Mouse (Mus musculus): Measurements from ENCODE around the gene Syde2. TPM values are rescaled to one million over a fixed set of nuclear protein-coding genes. Genes with fewer than 3 reads are reported as not detected.

The Syde2 gene
- total and polyA plus RNA-seq, 2 experiments from 2014 or later: 10.5 to 42.0 TPM

GRCm38 (mm10) chr3:145950815-145951130, 36.9 kb upstream of the Syde2 start:
- Histone ChIP-seq H3K4me3 (ENCODE audit: low read depth, low read length) (no peak overlapping the region), H3K9me3 (replicated peaks; ENCODE audit: control insufficient read depth, low read length) (no peaks in the 10 kb centered on the region), H3K27ac (ENCODE audit: low read depth) (no peak overlapping the region), H3K4me1 (ENCODE audit: control insufficient read depth, insufficient read depth) (peaks cover 15% of the 10 kb centered on the region), H3K27me3 (ENCODE audit: control insufficient read depth, insufficient read depth, low read length) (no peaks in the 10 kb centered on the region), H3K4me2 (ENCODE audit: low read depth, low read length) (peak overlapping the region; percentile 49), H3K9ac (replicated peaks; ENCODE audit: low read depth, low read length) (no peak overlapping the region), H3K36me3 (replicated peaks; ENCODE audit: control insufficient read depth, insufficient read depth, low read length) (no peaks in the 10 kb centered on the region)
- no peak for DNase-seq (ENCODE audit: low spot score)
- no peak for ATAC-seq (ENCODE audit: insufficient read depth, low read depth)
- TF ChIP-seq CTCF (IDR thresholded peaks at IDR 0.05; ENCODE audit: low read depth) (no peak), EP300 (IDR thresholded peaks at IDR 0.05; ENCODE audit: low read depth) (no peak)
- 36% methylated on average over 5 of the region's 5 CpGs for WGBS

DNA sequence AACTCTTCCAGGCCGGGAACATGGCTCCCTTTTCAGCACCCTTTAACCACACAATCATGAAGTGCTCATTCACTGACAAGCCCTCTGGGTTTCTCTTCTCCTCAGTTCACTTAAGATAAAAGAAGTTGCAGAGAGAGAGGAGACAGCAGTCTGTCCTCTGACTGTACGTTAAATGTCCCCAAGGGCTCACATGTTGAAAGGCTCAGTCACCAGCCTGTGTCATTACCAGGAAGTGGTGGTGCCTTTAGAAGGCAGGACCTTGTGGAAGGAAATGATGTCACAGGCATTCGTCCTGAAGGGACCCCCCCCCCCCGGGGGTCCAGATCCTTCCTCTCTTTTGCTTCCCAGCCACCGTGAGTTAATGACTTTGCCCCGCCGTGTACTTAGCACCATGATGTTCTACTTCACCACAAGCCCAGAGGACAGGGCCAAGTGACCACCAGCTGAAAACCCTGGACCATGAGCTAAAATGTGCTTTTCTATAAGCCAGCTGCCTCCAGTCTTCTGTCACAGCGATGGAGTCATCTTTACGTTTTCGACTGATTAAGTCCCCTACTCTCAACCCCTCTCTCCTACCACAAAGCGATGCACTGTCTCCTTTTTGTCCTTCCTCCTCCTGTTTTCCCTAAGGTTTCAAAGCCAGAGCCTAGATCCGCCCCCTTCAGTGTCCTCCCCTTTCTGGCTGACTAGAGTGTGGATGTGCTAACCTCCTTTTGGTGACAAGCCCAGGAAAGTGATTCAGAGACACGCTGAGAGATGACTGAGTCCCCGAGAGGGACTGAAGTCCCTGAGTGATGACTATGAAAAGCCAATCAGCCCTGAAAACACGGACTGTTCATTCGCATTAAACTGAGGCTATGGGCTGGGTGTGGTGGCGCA, 36.1 kb upstream of the Syde2 start:
- H3K9ac ChIP-seq (replicated peaks; ENCODE audit: low read depth, low read length): no peak overlapping the region
- TF ChIP-seq CTCF (IDR thresholded peaks at IDR 0.05; ENCODE audit: low read depth) (no peak), EP300 (IDR thresholded peaks at IDR 0.05; ENCODE audit: low read depth) (no peak)
- no peaks in the 10 kb centered on the region for H3K36me3 ChIP-seq (replicated peaks; ENCODE audit: control insufficient read depth, insufficient read depth, low read length)
- 0 out of 2 replicates have a peak overlapping the region, but pooled peaks have one; percentile 6 for H3K4me2 ChIP-seq (ENCODE audit: low read depth, low read length)
- no peaks in the 10 kb centered on the region for H3K27me3 ChIP-seq (ENCODE audit: control insufficient read depth, insufficient read depth, low read length)
- no peaks in the 10 kb centered on the region for H3K9me3 ChIP-seq (replicated peaks; ENCODE audit: control insufficient read depth, low read length)
- no peak overlapping the region for H3K4me3 ChIP-seq (ENCODE audit: low read depth, low read length)
- 50% methylated on average over 17 of the region's 17 CpGs for WGBS
- H3K27ac ChIP-seq (ENCODE audit: low read depth): peak overlapping the region; percentile 36; the same call in 1 of the 2 replicates
- ATAC-seq (ENCODE audit: insufficient read depth, low read depth) (peak; percentile 36), DNase-seq (ENCODE audit: low spot score) (no peak)
- peaks cover 8% of the 10 kb centered on the region for H3K4me1 ChIP-seq (ENCODE audit: control insufficient read depth, insufficient read depth)

- H3K4me1 ChIP-seq (ENCODE audit: control insufficient read depth, insufficient read depth): peaks cover 7% of the 10 kb centered on the region
- H3K27ac ChIP-seq (ENCODE audit: low read depth): peak overlapping the region; percentile 26; the same call in 1 of the 2 replicates
- DNase-seq (ENCODE audit: low spot score): no peak
- no peaks in the 10 kb centered on the region for H3K36me3 ChIP-seq (replicated peaks; ENCODE audit: control insufficient read depth, insufficient read depth, low read length)
- 19% methylated on average over 7 of the region's 7 CpGs for WGBS
- no peaks in the 10 kb centered on the region for H3K27me3 ChIP-seq (ENCODE audit: control insufficient read depth, insufficient read depth, low read length)
- no peaks in the 10 kb centered on the region for H3K9me3 ChIP-seq (replicated peaks; ENCODE audit: control insufficient read depth, low read length)
- H3K4me2 ChIP-seq (ENCODE audit: low read depth, low read length): no peak overlapping the region
- no peak for ATAC-seq (ENCODE audit: insufficient read depth, low read depth)
- TF ChIP-seq CTCF (IDR thresholded peaks at IDR 0.05; ENCODE audit: low read depth) (no peak), EP300 (IDR thresholded peaks at IDR 0.05; ENCODE audit: low read depth) (no peak)
- no peak overlapping the region for H3K9ac ChIP-seq (replicated peaks; ENCODE audit: low read depth, low read length)
- no peak overlapping the region for H3K4me3 ChIP-seq (ENCODE audit: low read depth, low read length)
These were observed 34.7 kb upstream of the Syde2 start for GRCm38 (mm10) chr3:145952945-145953344.

DNA sequence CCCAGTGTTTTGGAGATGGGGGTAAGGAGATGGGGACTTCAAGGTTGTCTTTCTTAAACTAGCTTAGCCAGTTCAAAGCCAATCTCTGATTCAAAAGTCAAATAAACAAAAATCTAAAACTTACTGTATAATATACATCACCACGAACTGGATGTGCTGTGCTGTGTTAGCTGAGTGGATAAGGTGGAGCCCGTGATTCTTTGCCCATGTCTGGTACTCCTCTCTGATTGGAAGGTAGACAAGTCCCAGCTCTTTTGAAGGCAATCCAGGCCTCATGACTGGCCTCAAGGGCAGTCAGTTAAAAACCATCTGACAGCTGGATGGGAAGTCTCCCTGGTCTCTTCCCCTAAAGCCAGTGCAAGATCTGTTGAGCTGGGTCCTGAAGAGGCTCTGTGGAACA, 34.3 kb upstream of the Syde2 start:
- no peak overlapping the region for H3K27ac ChIP-seq (ENCODE audit: low read depth)
- 76% methylated on average over 2 of the region's 2 CpGs for WGBS
- no peaks in the 10 kb centered on the region for H3K27me3 ChIP-seq (ENCODE audit: control insufficient read depth, insufficient read depth, low read length)
- H3K4me3 ChIP-seq (ENCODE audit: low read depth, low read length): no peak overlapping the region
- peaks cover 7% of the 10 kb centered on the region for H3K4me1 ChIP-seq (ENCODE audit: control insufficient read depth, insufficient read depth)
- DNase-seq (ENCODE audit: low spot score) (no peak), ATAC-seq (ENCODE audit: insufficient read depth, low read depth) (no peak)
- no peaks in the 10 kb centered on the region for H3K36me3 ChIP-seq (replicated peaks; ENCODE audit: control insufficient read depth, insufficient read depth, low read length)
- TF ChIP-seq EP300 (IDR thresholded peaks at IDR 0.05; ENCODE audit: low read depth) (no peak), CTCF (IDR thresholded peaks at IDR 0.05; ENCODE audit: low read depth) (no peak)
- H3K4me2 ChIP-seq (ENCODE audit: low read depth, low read length): no peak overlapping the region
- H3K9me3 ChIP-seq (replicated peaks; ENCODE audit: control insufficient read depth, low read length): no peaks in the 10 kb centered on the region
- H3K9ac ChIP-seq (replicated peaks; ENCODE audit: low read depth, low read length): no peak overlapping the region

DNA sequence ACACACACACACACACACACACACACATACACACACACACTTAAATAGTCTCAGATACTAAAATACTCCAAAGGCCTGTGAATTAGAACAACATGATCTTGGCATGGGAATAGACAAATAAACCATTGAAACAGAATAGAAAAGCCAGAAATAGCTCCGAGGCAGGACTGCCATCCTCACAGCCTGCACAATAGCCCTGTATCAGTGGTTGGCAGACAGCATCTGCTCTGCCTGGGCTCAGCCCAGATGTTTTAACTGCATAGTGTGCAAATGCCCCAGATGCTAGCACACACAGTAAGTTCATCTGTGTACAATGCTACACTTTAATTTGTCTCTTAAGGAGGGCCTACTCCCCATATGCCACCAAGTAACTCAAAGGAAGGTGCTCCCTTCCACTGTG, 27.8 kb upstream of the Syde2 start:
- no peak for ATAC-seq (ENCODE audit: insufficient read depth, low read depth)

More for the DNA sequence above, 27.8 kb upstream of the Syde2 start:
- Histone ChIP-seq H3K4me3 (ENCODE audit: low read depth, low read length) (no peak overlapping the region), H3K27ac (ENCODE audit: low read depth) (peak overlapping the region; percentile 73), H3K9ac (replicated peaks; ENCODE audit: low read depth, low read length) (no peak overlapping the region), H3K36me3 (replicated peaks; ENCODE audit: control insufficient read depth, insufficient read depth, low read length) (no peaks in the 10 kb centered on the region), H3K4me2 (ENCODE audit: low read depth, low read length) (no peak overlapping the region), H3K9me3 (replicated peaks; ENCODE audit: control insufficient read depth, low read length) (no peaks in the 10 kb centered on the region), H3K27me3 (ENCODE audit: control insufficient read depth, insufficient read depth, low read length) (no peaks in the 10 kb centered on the region), H3K4me1 (ENCODE audit: control insufficient read depth, insufficient read depth) (peaks cover 22% of the 10 kb centered on the region)
- WGBS: 18% methylated on average over 1 of the region's 1 CpGs
- TF ChIP-seq EP300 (IDR thresholded peaks at IDR 0.05; ENCODE audit: low read depth): no peak
- TF ChIP-seq CTCF (IDR thresholded peaks at IDR 0.05; ENCODE audit: low read depth): no peak
- no peak for DNase-seq (ENCODE audit: low spot score)
